Mouse (Mus musculus) Patski (cell line): ENCODE measurements around the gene Smad9. TPM values are rescaled to one million over a fixed set of nuclear protein-coding genes. Genes with fewer than 3 reads are reported as not detected.

ENCODE experiments used
- ATAC-seq: fragments of 100-300 bp; one replicate; pipeline ENCODE4 v1.8.0; 2021
- CTCF ChIA-PET: fragments of 350-600 bp; sonication (Branson Sonifier 250); formaldehyde crosslinking; loops from one replicate; lab custom pipeline; 2022; ENCODE audit warnings: inconsistent platforms; lab: Charles Lee
- POLR2A ChIA-PET: fragments of 350-600 bp; sonication (Branson Sonifier 250); formaldehyde crosslinking; loops from one replicate; lab custom pipeline; 2022; ENCODE audit warnings: antibody characterized with exemption, inconsistent platforms; lab: Charles Lee
- DNase-seq: peaks from one replicate; pipeline ENCODE4 v3.0.0-alpha.2; 2011; ENCODE audit warnings: low read depth, low spot score
- H3K27me3 ChIP-seq: fragments of 371-371 bp; one replicate; pipeline ENCODE4 v1.5.1; 2021
- CTCF ChIP-seq: fragments of 100-300 bp; IDR thresholded peaks from one replicate; pipeline ENCODE4 v1.5.1; 2021
- in situ Hi-C: fragments of 300-500 bp; cut with MboI; formaldehyde crosslinking; loops from 3 replicates; pipeline ENCODE4 v1.11.1; 2018; ENCODE audit warnings: low pct_unique_long_range_greater_than_20kb, mixed read lengths
- polyA plus RNA-seq: library from polyadenylated mRNA; unstranded; gene quantifications from one replicate; pipeline ENCODE4 v1.2.3, GENCODE M21; 2021

The Smad9 gene
- polyA plus RNA-seq, 1 experiment from 2014 or later, result 1.1 TPM

- POLR2A ChIA-PET, result no interaction called here
- TF ChIP-seq CTCF, result no peak
- in situ Hi-C loops, result no loop called here
- CTCF ChIA-PET, result interaction anchor here (0.9 to 1.0 kb wide), 2 partner anchors 24 to 34 kb away, joined by 3 read pairs; partner anchors contain the start of gene Alg5
- no peak for ATAC-seq
- no peak for DNase-seq
- no peaks in the 10 kb centered on the region for H3K27me3 ChIP-seq
Observed at GRCm38 (mm10) chr3:54769349-54770275, 14.2 kb downstream of the Smad9 start.

- ChIA-PET POLR2A (no interaction called here), CTCF (no interaction called here)
- in situ Hi-C loops, result no loop called here
- DNase-seq, result no peak
- peak; percentile 63 for TF ChIP-seq CTCF
- no peak for ATAC-seq
- no peaks in the 10 kb centered on the region for H3K27me3 ChIP-seq
Observed at GRCm38 (mm10) chr3:54773613-54774012, 18.2 kb downstream of the Smad9 start.

GRCm38 (mm10) chr3:54775989-54776631 lies 20.7 kb downstream of the Smad9 start:
- POLR2A ChIA-PET, result no interaction called here
- no peak for DNase-seq
- CTCF ChIA-PET, result interaction anchor here (1.0 kb wide), 1 partner anchor 20 kb away, joined by 4 read pairs; no protein-coding TSS in a partner anchor
- TF ChIP-seq CTCF, result no peak
- no peaks in the 10 kb centered on the region for H3K27me3 ChIP-seq
- no peak for ATAC-seq
- in situ Hi-C loops, result no loop called here

GRCm38 (mm10) chr3:54790601-54791000 lies 35.2 kb downstream of the Smad9 start:
- in situ Hi-C loops, result no loop called here
- no peaks in the 10 kb centered on the region for H3K27me3 ChIP-seq
- no peak for TF ChIP-seq CTCF
- ChIA-PET CTCF (interaction anchor here (0.6 kb wide), 1 partner anchor 9 kb away, joined by 3 read pairs; no protein-coding TSS in a partner anchor), POLR2A (no interaction called here)
- ATAC-seq (no peak), DNase-seq (no peak)

GRCm38 (mm10) chr3:54791822-54792677 lies 36.7 kb downstream of the Smad9 start:
- in situ Hi-C loops, result no loop called here
- DNase-seq (no peak), ATAC-seq (no peak)
- POLR2A ChIA-PET, result no interaction called here
- no peaks in the 10 kb centered on the region for H3K27me3 ChIP-seq
- CTCF ChIA-PET, result interaction anchor here (1.3 kb wide), 1 partner anchor 27 kb away, joined by 3 read pairs; no protein-coding TSS in a partner anchor
- TF ChIP-seq CTCF, result no peak

- CTCF ChIA-PET, result interaction anchor here (1.3 kb wide), 2 partner anchors 25 to 41 kb away, joined by 3 read pairs; no protein-coding TSS in a partner anchor
- TF ChIP-seq CTCF, result no peak
- no peak for DNase-seq
- no peak for ATAC-seq
- POLR2A ChIA-PET, result no interaction called here
- in situ Hi-C loops, result no loop called here
- no peaks in the 10 kb centered on the region for H3K27me3 ChIP-seq
Observed at GRCm38 (mm10) chr3:54793762-54794161, 38.4 kb downstream of the Smad9 start.

GRCm38 (mm10) chr3:54795379-54795778 lies 40.0 kb downstream of the Smad9 start:
- ATAC-seq, result no peak
- DNase-seq, result no peak
- ChIA-PET POLR2A (no interaction called here), CTCF (interaction anchor here (1.3 to 3.4 kb wide), 6 partner anchors 8 to 60 kb away, joined by 4 to 12 read pairs (median 5); partner anchors contain the start of genes Alg5, Exosc8 and Rfxap)
- no peaks in the 10 kb centered on the region for H3K27me3 ChIP-seq
- TF ChIP-seq CTCF, result no peak
- in situ Hi-C loops, result no loop called here

GRCm38 (mm10) chr3:54795806-54796205 lies 40.4 kb downstream of the Smad9 start:
- peak; percentile 49 for TF ChIP-seq CTCF
- no peak for DNase-seq
- H3K27me3 ChIP-seq, result no peaks in the 10 kb centered on the region
- CTCF ChIA-PET, result interaction anchor here (0.6 to 3.4 kb wide), 7 partner anchors 11 to 61 kb away, joined by 3 to 12 read pairs (median 5); partner anchors contain the start of genes Alg5, Exosc8 and Rfxap
- POLR2A ChIA-PET, result no interaction called here
- in situ Hi-C loops, result no loop called here
- ATAC-seq, result no peak

GRCm38 (mm10) chr3:54797211-54797610 lies 41.8 kb downstream of the Smad9 start:
- POLR2A ChIA-PET, result no interaction called here
- CTCF ChIA-PET, result interaction anchor here (0.8 to 3.4 kb wide), 6 partner anchors 9 to 267 kb away, joined by 3 to 12 read pairs (median 4); partner anchors contain the start of genes Alg5 and Exosc8
- in situ Hi-C loops, result no loop called here
- peak; percentile 55 for TF ChIP-seq CTCF
- ATAC-seq (peak; percentile 31), DNase-seq (no peak)
- H3K27me3 ChIP-seq, result no peaks in the 10 kb centered on the region
